Mouse (Mus musculus) spleen, postnatal 36 days (tissue): ENCODE results near the gene Akt1s1.

Experiments used
- DNase-seq, 2 experiments: peaks; one replicate each; pipeline ENCODE4 v3.0.0; 2022; ENCODE audit warnings: low spot score in 2 of 2, mixed read lengths in 1 of 2

Akt1s1 gene

DNA sequence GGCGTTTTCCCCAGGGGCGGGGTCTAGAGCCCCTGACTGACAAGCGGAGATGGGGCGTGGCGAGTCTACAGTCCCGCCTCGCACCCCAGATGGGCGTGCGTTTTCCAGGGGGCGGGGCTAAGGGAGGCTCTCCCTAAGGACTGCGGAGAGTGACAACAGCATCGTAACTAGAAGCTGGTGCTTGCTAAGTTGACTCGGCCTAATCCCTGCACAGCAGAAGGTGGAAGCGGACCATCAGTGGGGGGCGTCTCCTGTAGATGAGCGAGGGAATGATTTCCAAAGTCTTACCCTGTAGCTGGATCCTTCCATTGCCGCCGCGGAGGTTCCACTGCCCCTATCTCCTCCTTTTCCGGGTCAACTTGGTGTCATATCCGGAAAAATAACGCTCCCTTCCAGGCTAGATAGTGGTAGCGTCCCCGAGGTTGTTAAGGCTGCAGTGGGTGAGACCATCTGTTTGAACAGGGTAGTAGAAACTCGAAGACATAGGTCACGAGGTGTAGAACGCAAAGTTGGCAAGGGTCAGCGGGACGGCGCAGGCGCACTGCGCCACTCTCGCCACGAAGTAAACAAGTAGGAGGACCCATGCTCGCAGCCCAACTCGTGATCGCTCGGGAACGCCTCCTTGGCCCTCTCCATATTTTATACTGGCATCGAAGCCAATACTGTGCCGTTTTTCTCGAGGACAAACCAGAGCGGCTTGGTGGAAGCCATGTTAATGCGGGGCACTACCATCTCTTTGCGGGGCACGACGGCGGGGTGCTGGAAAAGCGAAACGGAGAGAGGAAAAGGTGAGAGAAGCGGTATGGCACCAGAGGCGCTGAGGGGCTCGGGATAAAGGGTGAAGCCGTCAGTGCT is at the start of gene Akt1s1, which contains the start of gene Tbc1d17:
Akt1s1 (plus strand) TSS at position 431 of the 855 bp plus-strand sequence.
Tbc1d17 (minus strand) TSS at position 519 of the 855 bp plus-strand sequence.
- DNase-seq: peak; percentile 99 to 100

DNA sequence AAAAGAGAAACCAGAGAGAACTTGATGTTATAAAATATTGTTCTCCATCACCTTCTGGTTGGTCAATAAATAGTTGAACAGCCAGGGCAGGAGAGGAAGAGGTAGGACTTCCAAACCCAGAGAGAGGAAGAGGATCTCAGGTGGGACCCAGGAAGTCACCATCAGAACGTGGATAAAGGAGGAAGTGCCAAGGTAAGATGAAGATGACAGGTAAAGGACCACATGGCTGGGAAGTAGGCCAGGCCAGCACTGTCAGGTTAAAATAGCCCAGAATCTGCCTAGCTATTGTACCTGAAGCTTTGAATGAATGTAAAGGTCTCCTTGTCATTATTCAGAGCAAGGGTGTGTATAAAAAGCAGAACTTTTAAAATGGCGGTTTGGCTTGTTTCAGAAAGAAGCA is 39.9 kb upstream of the Akt1s1 start:
- no peak for DNase-seq

DNA sequence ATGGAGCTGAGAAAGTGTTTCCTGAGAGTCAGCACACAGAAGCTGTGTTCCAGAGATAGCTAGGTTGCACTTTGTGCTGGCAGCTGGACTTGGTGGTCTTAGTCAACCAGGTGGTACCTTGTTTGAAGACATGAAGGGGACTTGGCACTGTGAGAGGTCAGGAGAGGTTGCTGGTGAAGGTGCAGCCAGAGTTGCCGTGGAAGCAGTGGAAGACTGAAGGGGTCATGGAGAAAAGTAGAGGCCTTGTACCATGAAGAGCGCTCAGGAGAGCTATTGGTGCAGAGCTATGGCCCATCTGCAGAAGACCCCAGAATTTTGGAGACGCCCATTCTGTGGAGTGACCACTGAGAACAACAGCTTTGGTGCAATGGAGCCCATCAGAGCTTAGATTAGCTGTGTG is 39.3 kb upstream of the Akt1s1 start:
- no peak for DNase-seq

DNA sequence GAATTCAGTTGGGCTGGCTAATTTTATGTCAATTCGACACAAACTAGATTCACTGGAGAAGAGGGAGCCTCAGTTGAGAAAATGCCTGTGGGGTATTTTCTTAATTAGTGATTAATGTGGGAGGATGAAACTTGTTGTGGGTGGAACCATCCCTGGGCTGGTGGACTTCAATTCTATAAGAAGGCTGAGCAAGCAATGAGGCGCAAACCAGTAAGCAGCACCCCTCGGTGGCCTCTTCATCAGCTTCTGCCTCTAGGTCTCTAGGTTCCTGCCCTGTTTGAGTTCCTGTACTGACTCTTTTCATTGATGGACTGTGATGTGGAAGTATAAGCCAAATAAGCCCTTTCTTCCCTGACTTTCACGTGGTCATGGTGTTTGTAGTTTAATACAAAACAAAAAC is 38.4 kb upstream of the Akt1s1 start:
- no peak for DNase-seq

DNA sequence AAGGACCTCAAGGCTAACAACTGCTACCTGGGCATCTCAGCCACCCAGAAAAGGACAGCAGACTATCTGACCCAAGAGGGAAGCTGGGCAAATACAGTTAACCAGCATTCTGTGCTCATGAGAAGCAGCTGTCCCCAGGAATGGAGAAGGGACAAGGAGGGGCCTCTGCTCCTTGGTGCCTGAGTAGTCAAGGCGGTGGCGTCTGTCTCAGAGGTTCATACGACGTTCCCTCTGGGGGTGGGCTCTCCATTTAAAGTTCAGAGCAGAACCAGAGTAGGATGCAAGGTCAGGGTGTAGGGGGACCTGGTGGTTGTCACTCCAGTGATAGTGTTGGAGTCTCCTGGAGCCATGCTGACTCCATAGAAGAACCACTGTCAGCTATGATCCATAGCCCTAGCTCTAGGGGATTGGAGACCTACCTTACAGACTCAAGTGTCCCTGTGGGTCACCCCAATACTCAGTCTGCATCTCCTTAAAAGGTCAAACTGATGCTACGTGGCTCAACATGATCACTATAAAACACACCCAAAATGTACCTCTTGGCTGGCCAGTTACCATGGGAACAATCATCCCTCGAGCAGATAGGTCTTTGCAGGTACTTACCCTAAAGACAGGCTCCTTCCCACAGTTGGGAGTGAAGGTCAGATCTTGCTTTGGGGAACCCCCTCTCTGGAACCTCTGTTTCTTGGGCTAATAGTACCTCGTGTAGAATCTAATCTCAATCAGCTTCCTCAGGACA is 37.8 kb upstream of the Akt1s1 start:
- DNase-seq: no peak

DNA sequence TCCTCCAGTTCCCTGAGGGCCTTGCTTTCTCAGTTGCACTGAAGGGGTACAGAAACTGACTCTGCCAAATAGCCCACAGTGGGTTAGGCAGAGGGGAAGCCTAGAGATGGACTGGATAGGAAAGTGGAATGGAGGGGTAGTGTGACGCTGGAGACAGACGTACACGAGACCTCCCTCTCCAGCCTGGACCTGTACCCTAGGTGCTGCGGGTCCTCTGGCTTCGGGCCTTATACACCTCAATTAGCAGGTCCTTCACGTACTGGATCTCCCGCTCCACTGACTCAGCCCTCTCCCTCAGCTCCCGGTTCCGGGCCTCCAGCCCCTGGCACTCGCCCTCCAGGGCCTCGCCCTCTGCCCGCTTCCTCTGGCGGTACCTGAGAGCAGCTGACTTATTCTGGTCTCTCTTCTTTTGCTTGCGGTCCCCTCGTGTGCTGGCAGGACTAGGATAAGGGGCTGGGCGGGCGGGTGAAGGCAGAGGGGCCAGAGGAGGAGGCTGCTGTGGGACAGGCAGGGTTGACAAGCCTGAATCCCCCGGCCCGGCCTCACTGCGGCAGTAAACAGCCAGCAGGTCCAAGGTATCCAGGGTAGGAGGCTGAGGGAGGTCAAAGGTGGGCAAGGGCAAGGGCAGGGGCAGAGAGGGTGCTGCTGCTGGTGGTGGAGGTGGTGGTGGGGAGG is 36.0 kb upstream of the Akt1s1 start:
- DNase-seq: no peak

DNA sequence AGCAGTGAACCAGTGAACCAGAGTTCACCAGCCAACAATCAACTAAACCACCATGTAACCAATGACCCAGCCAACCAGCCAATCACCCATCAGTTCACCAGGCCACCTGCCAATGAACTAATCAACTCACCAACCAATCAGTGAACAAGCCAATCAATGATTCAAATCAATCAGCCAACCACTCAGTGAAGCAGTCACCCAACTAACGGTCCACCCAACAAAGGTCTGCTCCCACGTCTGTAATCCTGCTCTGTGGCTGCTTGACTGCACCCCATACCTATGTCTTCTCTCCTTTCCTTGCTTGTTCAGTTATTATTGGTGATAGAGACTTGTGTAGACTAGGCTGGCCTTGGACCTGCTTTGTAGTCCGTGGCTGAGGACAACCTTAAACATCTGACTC is 34.8 kb upstream of the Akt1s1 start:
- no peak for DNase-seq

DNA sequence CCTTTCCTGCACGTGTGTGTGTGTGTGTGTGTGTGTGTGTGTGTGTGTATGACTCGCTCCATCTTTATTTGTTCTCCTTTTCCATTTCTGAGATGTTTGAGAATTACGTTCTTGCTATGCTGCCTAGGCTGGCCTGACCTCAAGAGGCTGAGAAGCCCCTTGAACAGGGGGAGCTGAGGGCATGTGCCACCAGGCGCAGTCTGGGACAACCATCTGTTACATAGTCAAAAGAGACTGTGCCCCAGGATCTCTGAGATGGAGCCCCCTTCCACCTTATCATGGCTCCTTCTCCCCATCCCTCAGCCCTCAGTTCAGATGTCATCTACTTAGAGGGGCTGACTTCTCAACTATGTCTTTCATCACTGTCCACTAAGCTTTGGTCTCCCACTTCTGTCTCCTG is 34.4 kb upstream of the Akt1s1 start:
- DNase-seq: no peak

DNA sequence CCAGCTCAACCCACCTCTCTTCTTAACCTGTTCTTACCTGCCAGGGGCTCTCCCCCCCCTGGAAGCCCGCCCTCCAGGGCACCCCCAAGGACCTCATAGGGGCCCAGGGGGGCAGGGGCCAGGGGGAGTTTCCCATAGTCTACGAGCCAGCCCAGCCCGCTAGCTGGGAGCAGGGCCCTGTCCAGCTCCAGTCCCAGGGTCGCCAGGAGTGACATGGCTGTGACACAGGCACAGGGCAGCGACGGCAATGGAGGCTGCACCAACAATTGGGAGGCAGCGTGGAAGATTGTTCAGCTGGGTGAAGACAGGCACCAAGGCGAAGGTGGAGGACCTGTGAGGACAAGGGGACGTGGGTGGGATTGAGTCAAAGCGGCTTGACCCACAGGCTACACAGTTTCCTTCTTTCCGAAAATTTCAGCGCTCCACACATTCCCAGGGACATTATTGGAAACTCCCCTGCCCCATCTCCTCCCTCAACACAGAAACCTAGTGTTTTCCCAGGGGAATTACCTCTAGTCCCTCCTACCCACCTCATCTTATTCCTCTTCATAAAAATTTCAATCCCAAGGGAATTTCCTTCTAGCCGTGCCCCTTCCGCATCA is 33.7 kb upstream of the Akt1s1 start:
- no peak for DNase-seq

DNA sequence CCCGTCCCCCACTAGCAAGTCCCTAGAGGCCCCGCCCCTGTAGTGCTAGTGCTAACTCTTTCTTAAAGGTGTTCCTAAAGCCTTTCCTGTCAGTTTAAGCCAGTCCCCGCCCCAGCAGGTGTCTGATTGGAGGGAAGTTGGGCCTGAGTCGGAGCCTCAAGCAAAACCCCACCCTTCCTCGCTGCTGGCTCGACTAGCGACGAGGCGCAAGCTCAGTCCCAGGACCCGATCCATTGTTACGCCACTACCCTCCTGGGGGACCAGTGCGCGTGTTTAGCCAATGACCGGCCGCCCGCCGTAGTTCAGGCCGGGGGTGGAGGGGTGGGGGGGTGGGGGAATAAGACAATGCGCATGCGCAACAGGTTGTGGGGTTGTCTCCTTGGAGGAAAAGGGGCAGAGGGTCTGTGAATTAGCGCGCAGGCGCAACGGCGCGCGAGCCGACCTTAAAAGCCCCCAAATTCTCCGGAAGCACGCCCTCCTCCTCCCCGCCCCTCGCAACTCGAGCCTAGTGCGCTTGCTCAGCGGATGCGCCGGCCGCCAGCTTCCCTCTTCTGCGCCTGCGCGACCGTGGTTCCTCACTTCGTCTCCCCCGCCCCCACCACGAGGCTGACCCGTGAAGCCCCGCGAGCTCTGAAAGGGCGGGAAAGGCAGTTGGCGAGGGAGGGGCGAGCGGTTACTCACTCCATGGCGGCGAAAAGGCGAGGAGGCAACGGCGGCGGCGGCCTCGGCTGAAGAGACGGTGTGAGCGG is 32.9 kb upstream of the Akt1s1 start, which contains the start of the genes Nup62 and Il4i1:
Nup62 (plus strand) TSS at position 368 of the 749 bp plus-strand sequence.
Il4i1 (plus strand) TSS at position 667 of the 749 bp plus-strand sequence.
- DNase-seq: peak; percentile 99 to 100

DNA sequence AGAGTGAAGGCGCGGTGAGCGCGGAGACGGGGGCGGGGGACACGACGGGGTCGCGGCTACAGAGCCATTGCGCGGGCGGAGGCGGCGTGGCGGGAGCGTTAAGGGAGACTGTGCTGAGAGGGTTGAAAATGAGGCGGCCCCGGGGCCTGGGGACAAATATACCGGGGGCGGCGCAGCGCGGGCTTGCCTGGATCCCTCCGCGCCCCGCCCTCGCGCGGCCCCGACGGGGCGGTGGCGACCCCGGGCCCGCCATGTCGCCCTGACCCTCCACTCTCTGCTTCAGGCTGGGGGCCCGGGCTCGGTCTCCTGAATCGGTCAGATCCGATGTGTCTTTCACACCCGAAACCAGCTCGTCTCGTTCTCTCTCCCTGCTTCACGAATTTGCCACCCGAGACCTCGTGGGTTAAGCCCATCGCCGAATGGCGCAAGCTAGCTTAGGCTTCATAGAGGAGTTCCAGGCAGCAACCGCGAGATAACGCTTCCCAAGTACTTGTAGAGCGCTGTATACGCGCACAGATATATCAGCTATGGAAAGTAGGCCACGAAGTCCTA is 32.2 kb upstream of the Akt1s1 start, which contains the start of gene Atf5:
Atf5 (minus strand) TSS at position 189 of the 552 bp plus-strand sequence.
- DNase-seq: peak in 1 of 2 experiments; percentile 47

DNA sequence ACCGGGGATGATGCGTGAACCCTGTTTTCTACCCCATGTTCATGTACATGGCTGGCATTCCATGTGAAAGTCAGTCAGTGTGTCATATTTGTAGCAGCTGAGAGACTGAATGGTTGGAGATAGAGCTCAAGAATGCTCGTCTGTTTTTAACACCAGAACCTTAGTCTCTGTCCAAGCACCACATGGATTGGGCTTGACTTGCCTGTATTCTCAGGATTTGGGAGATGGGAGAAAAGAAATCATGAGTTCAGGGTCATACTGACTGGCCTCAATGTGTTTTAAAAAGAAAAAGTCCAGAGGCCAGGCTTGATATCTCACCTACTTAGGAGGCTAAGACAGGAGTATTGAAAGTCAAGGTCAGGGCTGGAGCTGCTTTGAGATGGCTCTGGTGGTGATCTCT is 31.4 kb upstream of the Akt1s1 start:
- DNase-seq: no peak

DNA sequence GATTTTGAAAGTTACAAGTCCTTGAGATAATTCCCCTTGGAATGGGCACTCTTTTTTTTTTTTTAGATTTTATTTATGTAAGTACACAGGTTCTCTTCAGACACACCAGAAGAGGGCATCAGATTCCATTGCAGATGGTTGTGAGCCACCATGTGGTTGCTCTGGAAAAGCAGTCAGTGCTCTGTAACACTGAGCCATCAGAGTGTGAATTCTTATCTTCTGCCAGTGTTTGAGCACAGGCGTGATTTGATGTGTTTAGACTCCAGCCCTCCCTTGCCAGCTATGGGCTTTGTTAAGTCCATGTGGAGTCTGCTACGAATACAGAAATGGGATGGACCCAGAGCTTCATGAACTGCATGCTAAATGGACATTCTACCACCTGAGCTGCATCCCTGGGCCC is 30.6 kb upstream of the Akt1s1 start:
- no peak for DNase-seq

DNA sequence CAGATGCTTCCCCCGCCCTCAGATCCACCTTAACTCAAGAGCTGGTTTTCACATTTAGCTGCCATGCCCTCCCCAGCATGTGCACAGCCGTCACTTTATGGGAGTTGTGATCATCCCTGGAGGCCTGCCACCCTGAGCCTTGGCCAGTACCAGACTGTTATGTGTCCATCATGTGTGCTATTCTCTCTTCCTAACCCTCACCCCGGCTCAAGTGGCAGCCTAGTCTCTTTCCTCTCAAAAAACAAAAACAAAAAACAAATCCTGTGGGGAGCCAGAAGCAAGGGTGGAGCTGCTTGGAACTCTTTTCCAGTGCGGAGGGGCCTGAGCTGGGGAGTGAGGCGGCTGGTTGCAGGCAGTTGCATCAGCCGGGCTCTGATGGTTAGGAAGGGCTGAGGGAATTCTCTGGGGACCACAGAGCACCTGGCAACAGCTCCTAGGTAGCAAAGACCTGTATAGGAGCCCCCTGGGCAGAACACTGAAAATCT is 30.0 kb upstream of the Akt1s1 start:
- DNase-seq: no peak

DNA sequence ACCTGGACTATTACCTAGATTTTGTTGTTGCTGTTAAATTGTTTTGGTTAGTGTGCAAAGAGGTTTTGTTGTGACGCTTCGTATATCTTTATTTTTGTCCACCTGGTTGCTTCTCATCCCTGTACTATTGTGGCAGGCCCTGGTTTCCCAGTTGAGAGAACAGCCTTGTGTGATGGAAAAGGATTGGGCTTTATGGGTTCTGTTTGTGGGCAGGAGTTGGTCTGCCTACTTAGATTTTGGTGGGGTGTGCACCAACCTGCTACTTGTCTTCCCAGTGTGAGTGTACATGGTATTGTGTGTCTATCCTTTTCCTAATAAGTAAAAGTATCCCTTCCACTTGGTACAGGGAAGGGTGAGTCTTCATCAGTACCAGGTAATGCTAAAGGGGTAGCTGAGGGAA is 29.4 kb upstream of the Akt1s1 start:
- no peak for DNase-seq

DNA sequence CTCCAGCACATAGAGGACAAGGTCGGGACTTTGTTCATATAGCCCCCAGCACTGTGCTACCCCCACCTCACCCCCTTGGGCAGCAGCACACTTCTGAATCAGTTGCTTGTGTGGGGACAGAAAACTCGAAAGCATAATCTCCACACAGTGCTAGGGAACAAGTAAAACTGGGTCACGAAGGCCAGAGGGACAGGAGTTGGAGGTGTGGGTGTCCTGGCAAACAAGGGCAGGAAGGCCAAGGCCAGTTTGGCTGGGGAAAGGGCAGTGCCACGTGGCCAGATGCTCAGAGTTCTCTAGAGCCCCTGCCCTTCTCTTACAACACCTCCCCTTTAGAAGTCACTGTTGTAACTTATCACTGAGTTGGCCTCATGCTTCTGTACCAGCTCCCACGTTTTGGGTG is 28.9 kb upstream of the Akt1s1 start:
- DNase-seq: no peak

DNA sequence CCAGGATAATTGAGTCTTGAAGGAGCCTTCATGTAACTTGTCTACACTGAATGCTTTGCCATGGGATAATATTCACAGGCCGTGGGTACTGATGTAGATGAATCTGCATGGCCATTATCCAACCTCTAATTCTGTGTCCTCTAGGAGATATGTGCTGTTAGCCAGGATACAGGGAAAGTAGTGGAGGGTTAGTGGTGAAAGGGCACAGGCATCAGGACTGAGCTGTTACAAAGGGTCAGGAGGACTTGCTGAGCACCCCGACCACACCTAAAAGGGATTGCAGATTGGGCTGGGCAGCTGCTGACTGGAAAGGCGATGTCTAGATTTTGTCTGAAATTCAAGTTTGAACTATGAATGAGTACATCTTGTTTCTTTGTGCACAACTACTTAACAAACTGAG is 28.3 kb upstream of the Akt1s1 start:
- no peak for DNase-seq

DNA sequence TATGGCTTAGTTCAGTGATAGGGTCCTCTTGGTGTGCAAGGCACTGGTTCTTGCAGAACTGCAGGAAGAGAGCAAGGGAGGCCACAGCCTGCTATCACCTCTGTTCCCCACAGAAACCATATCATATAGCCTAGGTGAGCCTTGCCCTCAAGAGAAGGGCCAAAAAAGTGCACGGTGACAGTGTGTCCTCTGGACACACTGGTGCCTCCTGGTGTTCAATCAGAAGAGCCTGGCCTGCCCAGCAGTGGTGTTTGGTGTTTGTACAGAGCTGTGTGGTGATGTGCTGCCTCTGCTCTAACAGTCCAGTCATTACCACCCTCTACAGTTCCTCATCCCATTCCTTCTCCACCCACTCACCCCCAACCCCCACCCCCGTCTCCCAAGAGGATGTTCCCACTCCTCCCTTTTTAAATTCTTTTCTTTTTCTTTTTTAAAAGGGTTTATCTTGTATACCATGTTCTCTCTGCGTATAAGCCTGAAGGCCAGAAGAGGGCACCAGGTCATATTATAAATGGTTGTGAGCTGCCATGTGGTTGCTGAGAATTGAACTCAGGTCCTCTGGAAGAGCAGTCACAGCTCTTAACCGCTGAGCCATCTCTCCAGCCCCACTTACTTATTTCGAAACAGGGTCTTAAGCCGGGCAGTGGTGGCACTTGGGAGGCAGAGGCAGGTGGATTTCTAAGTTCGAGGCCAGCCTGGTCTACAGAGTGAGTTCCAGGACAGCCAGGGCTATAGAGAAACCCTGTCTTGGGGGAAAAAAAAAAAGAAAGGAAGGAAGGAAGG is 26.9 kb upstream of the Akt1s1 start:
- DNase-seq: no peak

DNA sequence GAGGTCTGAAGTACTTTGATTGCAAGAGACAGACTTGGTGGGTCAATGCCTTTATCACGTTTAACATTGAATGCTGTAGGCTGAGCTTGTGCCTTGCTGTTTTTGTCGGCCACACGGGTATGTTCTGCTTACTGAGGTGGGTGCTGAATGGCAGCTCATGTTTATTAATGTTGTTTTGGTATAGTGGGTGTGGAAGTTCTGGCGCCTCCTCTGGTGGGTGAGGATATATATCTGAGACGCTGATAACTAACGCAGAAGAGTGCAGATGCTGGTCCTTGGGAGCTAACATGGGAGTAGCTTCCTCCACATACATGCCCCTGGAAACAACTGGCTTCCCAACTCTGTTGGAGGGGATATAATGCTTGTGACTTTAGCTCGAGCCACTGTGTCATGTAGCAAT is 25.4 kb upstream of the Akt1s1 start:
- DNase-seq: no peak

DNA sequence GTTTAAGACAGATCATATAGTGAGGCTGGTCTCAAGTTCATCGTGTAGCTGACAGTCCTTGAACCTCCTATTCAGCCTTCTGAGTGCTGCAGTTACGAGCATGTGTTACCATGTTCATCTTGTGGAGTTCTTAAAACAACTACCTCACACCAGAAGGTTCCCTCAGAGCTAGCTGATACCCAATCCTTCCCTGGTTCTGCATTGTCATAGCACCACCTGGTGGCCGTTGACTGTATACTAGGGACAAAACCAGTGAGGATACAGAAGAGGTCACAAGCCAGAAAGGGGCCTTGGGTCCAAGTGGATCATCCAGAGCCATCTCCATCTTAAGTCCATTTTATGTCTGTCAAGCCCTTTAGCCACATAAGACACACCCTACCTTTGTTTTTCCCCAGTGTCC is 23.9 kb upstream of the Akt1s1 start:
- DNase-seq: peak; percentile 75 to 83
